Mouse (Mus musculus): ENCODE measurements around the gene Calcoco2.

- TF ChIP-seq POLR2A (IDR thresholded peaks at IDR 0.05; ENCODE audit: borderline replicate concordance, low read depth, low read length): no peak
- TF ChIP-seq CTCF (IDR thresholded peaks at IDR 0.05; ENCODE audit: low read depth, low read length): no peak
Measured at GRCm38 (mm10) chr11:96058309-96058708, 53.5 kb downstream of the Calcoco2 start.
